In the genomic region with DNA sequence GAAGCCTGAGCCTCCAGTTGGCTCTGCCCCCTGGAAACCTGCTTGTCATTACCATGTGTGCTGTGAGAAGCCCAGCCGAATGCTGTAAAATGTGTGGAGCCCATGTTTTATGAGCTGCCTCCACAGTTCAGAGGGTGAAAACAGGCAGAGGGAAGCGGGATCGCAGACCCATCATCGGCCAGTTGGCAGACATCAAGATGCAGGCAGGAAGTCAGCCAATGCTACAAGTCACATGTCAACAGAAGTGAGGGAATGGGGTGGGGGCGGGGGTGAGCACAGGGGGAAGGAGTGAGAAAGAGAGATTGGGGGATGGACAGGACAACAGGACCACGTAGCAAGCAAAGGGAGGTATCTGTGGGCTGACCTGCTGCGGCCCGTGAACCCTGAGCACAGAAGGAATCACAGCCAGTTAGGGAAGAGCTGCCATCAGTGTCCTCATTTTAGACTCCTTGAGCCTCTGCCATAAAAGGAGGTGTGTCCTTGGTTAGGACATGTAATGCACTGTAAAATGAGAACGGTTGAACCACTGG, we compare ENCODE assay signal across 9 mouse cellular contexts. TPM values are rescaled to one million over a fixed set of nuclear protein-coding genes. Genes with fewer than 3 reads are reported as not detected.
A peak's percentile ranks its signal among the peaks of the same experiment; 100 is the strongest.
DNase-seq lines count a peak whose midpoint lies in the region; ATAC-seq and TF ChIP-seq lines count a peak whose summit lies in the region.
"Had no signal": no experiment of that assay in that cellular context is flagged by ENCODE, and none has a peak within 500 bp of the region (broad histone marks: within the 10 kb centered on the region; RNA-seq: fewer than 3 reads in every experiment).

No protein-coding gene starts in this region.

- peak; percentile 17 for ATAC-seq in kidney, embryonic 16.5 days (ENCODE audit: low FRiP score, low TSS enrichment)

- DNase-seq in left cerebral cortex, postnatal 4 days: peak; percentile 68
- DNase-seq in left cerebral cortex, adult 2 months (ENCODE audit: extremely low spot score in 1 of 2, low spot score in 2 of 2): no peak
- peak; percentile 97 for DNase-seq in heart, adult 11 months
- peak; percentile 69 for DNase-seq in skeletal muscle tissue, adult 2 months (ENCODE audit: low read depth, low spot score)
- no peak for DNase-seq in thymus, postnatal 14 days
- DNase-seq in ovary, postnatal 14 days (ENCODE audit: low spot score): no peak
- DNase-seq in layer of hippocampus, postnatal 10 days (ENCODE audit: low spot score in 2 of 2): no peak

- H3K4me1 ChIP-seq in kidney, embryonic 16.5 days (ENCODE audit: insufficient read depth, low read length): peaks cover 77% of the 10 kb centered on the region

- H3K4me3 ChIP-seq in left cerebral cortex, adult 2 months: no peak overlapping the region
- no peak overlapping the region for H3K4me3 ChIP-seq in kidney, embryonic 16.5 days (ENCODE audit: low read length)

- intact Hi-C loops in left cerebral cortex, postnatal 4 days (cut with DNase I): no loop called here
- intact Hi-C loops in left cerebral cortex, adult 2 months (cut with DNase I): no loop called here

- no peak for TF ChIP-seq CTCF in left cerebral cortex, adult 2 months (IDR thresholded peaks at IDR 0.05)

- H3K36me3 ChIP-seq in kidney, embryonic 16.5 days (ENCODE audit: insufficient read depth, low read length): peaks cover 6% of the 10 kb centered on the region; the same call in 1 of the 2 replicates

- H3K9ac ChIP-seq in kidney, embryonic 16.5 days (replicated peaks; ENCODE audit: low read length): no peak overlapping the region

- H3K27me3 ChIP-seq in kidney, embryonic 16.5 days (ENCODE audit: insufficient read depth, low read length): no peaks in the 10 kb centered on the region
- H3K27me3 ChIP-seq: CH12.LX had no signal

- peak overlapping the region; percentile 18; the same call in 1 of the 2 replicates for H3K4me2 ChIP-seq in kidney, embryonic 16.5 days (replicated peaks; ENCODE audit: low read depth, low read length)

- H3K9me3 ChIP-seq in kidney, embryonic 16.5 days (ENCODE audit: low read length): no peaks in the 10 kb centered on the region

- WGBS in kidney, embryonic 16.5 days: 18% methylated on average over 9 of the region's 9 CpGs

- H3K27ac ChIP-seq in left cerebral cortex, adult 2 months: no peak overlapping the region
- H3K27ac ChIP-seq in kidney, embryonic 16.5 days (ENCODE audit: low read length): peak overlapping the region; percentile 82

RNA-seq across cellular contexts. Expression of a gene that starts 51.8 kb away (rescaled TPM):
- total RNA-seq in left cerebral cortex, postnatal 4 days (2021): 100 to 1,000 TPM; 284 to 303 TPM
- total RNA-seq in left cerebral cortex, adult 2 months (2021): 100 to 1,000 TPM; 140 to 143 TPM
- polyA plus RNA-seq in kidney, embryonic 16.5 days (2015; fragmentation: Nextera tagmentation; extraction: Ambion mirVana): 67.3 and 75.5 TPM in 2 replicates
- 100 to 1,000 TPM; 126 to 143 TPM for total RNA-seq in layer of hippocampus, postnatal 10 days (2021)
- total RNA-seq: CH12.LX had no signal

Comparison
In these comparisons a context has a peak if more than half of its experiments do, and no peak if none do; other contexts are left out.
1. DNase-seq: peak in left cerebral cortex, postnatal 4 days (single experiment), heart, adult 11 months (single experiment) and skeletal muscle tissue, adult 2 months (single experiment); none in left cerebral cortex, adult 2 months (0 of 2), thymus, postnatal 14 days (single experiment), ovary, postnatal 14 days (single experiment) and layer of hippocampus, postnatal 10 days (0 of 2).